Mouse (Mus musculus) kidney, adult 11 months (tissue): Measurements from ENCODE around the gene AU040320.

Experiments
- DNase-seq: peaks from one replicate; pipeline ENCODE4 v3.0.0; 2022

AU040320 gene

GRCm38 (mm10) chr4:126802174-126802573, 48.8 kb downstream of the AU040320 start:
- DNase-seq, result no peak

- no peak for DNase-seq
Observed at GRCm38 (mm10) chr4:126803268-126803873, 50.0 kb downstream of the AU040320 start.

GRCm38 (mm10) chr4:126805741-126806140, 52.4 kb downstream of the AU040320 start:
- no peak for DNase-seq

- no peak for DNase-seq
Observed at GRCm38 (mm10) chr4:126806692-126807427, 53.5 kb downstream of the AU040320 start.

GRCm38 (mm10) chr4:126810566-126810965, 57.2 kb downstream of the AU040320 start:
- no peak for DNase-seq

- no peak for DNase-seq
Observed at GRCm38 (mm10) chr4:126813212-126813611, 59.9 kb downstream of the AU040320 start.

GRCm38 (mm10) chr4:126814854-126815253, 61.5 kb downstream of the AU040320 start:
- no peak for DNase-seq

GRCm38 (mm10) chr4:126822891-126823882, 69.8 kb downstream of the AU040320 start:
- no peak for DNase-seq

GRCm38 (mm10) chr4:126823917-126824316, 70.6 kb downstream of the AU040320 start:
- DNase-seq, result no peak

- no peak for DNase-seq
Observed at GRCm38 (mm10) chr4:126831122-126831521, 77.8 kb downstream of the AU040320 start.

GRCm38 (mm10) chr4:126838799-126839198, 85.5 kb downstream of the AU040320 start:
- DNase-seq, result no peak

GRCm38 (mm10) chr4:126839873-126840272, 86.5 kb downstream of the AU040320 start:
- peak; percentile 65 for DNase-seq

- DNase-seq, result no peak
Observed at GRCm38 (mm10) chr4:126840996-126841560, 87.7 kb downstream of the AU040320 start.

- DNase-seq, result no peak
Observed at GRCm38 (mm10) chr4:126842911-126843310, 89.6 kb downstream of the AU040320 start.

- DNase-seq, result no peak
Observed at GRCm38 (mm10) chr4:126845664-126846063, 92.3 kb downstream of the AU040320 start.

GRCm38 (mm10) chr4:126846971-126847370, 93.6 kb downstream of the AU040320 start:
- DNase-seq, result no peak

GRCm38 (mm10) chr4:126850019-126850777, 96.9 kb downstream of the AU040320 start:
- DNase-seq, result no peak

- DNase-seq, result no peak
Observed at GRCm38 (mm10) chr4:126850778-126851080, 97.4 kb downstream of the AU040320 start.

- DNase-seq, result no peak
Observed at GRCm38 (mm10) chr4:126852971-126853370, 99.6 kb downstream of the AU040320 start.

- DNase-seq, result no peak
Observed at GRCm38 (mm10) chr4:126860268-126860986, 107.1 kb downstream of the AU040320 start.

- DNase-seq, result no peak
Observed at GRCm38 (mm10) chr4:126861514-126862266, 108.3 kb downstream of the AU040320 start.
